Mouse (Mus musculus) A20 (cell line): ENCODE measurements at regions not wholly inside any gene's neighbourhood (a gene's known extent, or its start where the extent isn't known, plus 50 kb on each side); places are given as distances from the start of the nearest gene placed in this dataset.

Experiments used
- DNase-seq: peaks from one replicate; pipeline ENCODE4 v3.0.0-alpha.2; 2011; ENCODE audit warnings: low read depth, low spot score

GRCm38 (mm10) chr4:88941955-88942354 lies 62.0 kb upstream of the Ifne start:
- no peak for DNase-seq

- DNase-seq, result no peak
Measured at GRCm38 (mm10) chr4:88940670-88941069, 60.7 kb upstream of the Ifne start.

- DNase-seq, result no peak
Measured at GRCm38 (mm10) chr4:88939397-88939796, 59.4 kb upstream of the Ifne start.

- no peak for DNase-seq
Measured at GRCm38 (mm10) chr4:88938712-88939032, 58.7 kb upstream of the Ifne start.

GRCm38 (mm10) chr4:88937866-88938711 lies 58.1 kb upstream of the Ifne start:
- DNase-seq, result no peak

- DNase-seq, result no peak
Measured at GRCm38 (mm10) chr4:88936976-88937375, 57.0 kb upstream of the Ifne start.

GRCm38 (mm10) chr4:88935901-88936300 lies 55.9 kb upstream of the Ifne start:
- DNase-seq, result no peak

- no peak for DNase-seq
Measured at GRCm38 (mm10) chr4:88935316-88935715, 55.3 kb upstream of the Ifne start.

GRCm38 (mm10) chr4:88934266-88935025 lies 54.4 kb upstream of the Ifne start:
- no peak for DNase-seq

GRCm38 (mm10) chr4:88931217-88931616 lies 51.2 kb upstream of the Ifne start:
- no peak for DNase-seq
